Mouse (Mus musculus) megakaryocyte, embryonic 14.5 days (primary cell): ENCODE measurements around the gene Qprt. TPM values are rescaled to one million over a fixed set of nuclear protein-coding genes. Genes with fewer than 3 reads are reported as not detected.

Source experiments
- H3K27me3 ChIP-seq: replicated peaks from 2 replicates; pipeline ENCODE3; 2012; ENCODE audit warnings: inconsistent platforms
- H3K36me3 ChIP-seq: replicated peaks from 2 replicates; pipeline ENCODE3; 2012; ENCODE audit warnings: low read length, inconsistent platforms, mixed read lengths
- H3K4me1 ChIP-seq: 2 replicates; pipeline ENCODE4 v1.6.1; 2012; ENCODE audit warnings: inconsistent platforms
- H3K4me3 ChIP-seq: replicated peaks from 2 replicates; pipeline ENCODE3; 2012; ENCODE audit warnings: moderate library complexity, mild to moderate bottlenecking, inconsistent platforms
- H3K9me3 ChIP-seq: 2 replicates; pipeline ENCODE4 v1.6.1; 2012; ENCODE audit warnings: inconsistent platforms
- FLI1 ChIP-seq: IDR thresholded peaks from 2 replicates; pipeline ENCODE4 v1.6.1; 2012; ENCODE audit warnings: low read length, inconsistent platforms, mixed read lengths
- GATA1 ChIP-seq: IDR thresholded peaks from 3 replicates; pipeline ENCODE4 v1.6.1; 2012; ENCODE audit warnings: mixed read lengths, low read length, inconsistent platforms, borderline replicate concordance
- polyA plus RNA-seq: library from polyadenylated mRNA; stranded (reverse); fragments of >175 nt; gene quantifications from 2 replicates; pipeline ENCODE4 v1.2.3, GENCODE M21; 2012; ENCODE audit warnings: low replicate concordance; ENCODE audit not compliant: insufficient read depth

Qprt gene
- polyA plus RNA-seq, result not detected in 2 replicates

DNA sequence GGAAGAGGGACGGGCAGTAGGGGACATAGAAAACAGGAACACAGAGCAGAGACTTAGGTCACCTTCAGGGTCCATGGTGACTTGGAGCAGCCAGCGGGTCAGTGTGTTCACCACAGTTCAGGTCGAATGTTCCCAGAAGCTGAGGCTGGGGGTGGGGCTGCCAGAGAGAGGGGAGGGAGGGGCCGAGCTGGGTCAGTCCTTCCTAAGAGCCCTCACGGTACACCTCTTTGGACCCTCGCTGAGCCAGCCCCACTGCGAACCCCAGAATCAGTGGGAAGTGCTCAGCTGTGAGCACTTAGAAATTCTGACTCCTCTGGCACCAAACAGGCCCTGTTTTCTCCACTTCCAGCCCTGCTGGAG, at the start of gene Qprt:
Gene Qprt, minus strand, starts transcription at position 316 of the 360 bp plus-strand sequence.
- Histone ChIP-seq H3K27me3 (no peaks in the 10 kb centered on the region), H3K4me1 (peaks cover 40% of the 10 kb centered on the region), H3K4me3 (no peak within 1 kb of the TSS), H3K9me3 (peaks cover 16% of the 10 kb centered on the region), H3K36me3 (peaks cover 7% of the 10 kb centered on the region)
- no peak for TF ChIP-seq FLI1
- no peak for TF ChIP-seq GATA1

DNA sequence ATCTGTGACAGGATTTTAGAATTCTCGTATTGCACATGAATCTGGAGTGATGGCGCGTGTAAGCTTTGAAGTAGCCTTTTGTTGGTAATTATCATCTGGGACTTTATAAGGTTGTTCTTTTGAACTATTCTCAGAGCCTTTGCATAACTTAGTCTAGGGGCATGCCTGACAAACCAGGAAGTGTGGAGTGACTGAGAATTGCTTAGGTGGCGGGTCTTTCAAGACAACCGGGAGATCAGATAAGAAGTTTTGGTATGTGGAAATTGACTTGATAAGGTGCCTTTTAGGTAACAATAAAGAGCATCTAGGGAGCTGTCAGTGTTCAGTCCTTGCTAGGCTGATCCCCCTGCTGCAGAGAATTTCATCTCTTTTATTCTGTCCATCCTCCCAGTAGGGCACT, 44.5 kb upstream of the Qprt start:
- no peak overlapping the region for H3K4me3 ChIP-seq
- H3K27me3 ChIP-seq, result peaks cover 4% of the 10 kb centered on the region
- no peaks in the 10 kb centered on the region for H3K36me3 ChIP-seq
- H3K4me1 ChIP-seq, result peaks cover 32% of the 10 kb centered on the region
- H3K9me3 ChIP-seq, result peaks cover 20% of the 10 kb centered on the region
- TF ChIP-seq FLI1 (no peak), GATA1 (no peak)

DNA sequence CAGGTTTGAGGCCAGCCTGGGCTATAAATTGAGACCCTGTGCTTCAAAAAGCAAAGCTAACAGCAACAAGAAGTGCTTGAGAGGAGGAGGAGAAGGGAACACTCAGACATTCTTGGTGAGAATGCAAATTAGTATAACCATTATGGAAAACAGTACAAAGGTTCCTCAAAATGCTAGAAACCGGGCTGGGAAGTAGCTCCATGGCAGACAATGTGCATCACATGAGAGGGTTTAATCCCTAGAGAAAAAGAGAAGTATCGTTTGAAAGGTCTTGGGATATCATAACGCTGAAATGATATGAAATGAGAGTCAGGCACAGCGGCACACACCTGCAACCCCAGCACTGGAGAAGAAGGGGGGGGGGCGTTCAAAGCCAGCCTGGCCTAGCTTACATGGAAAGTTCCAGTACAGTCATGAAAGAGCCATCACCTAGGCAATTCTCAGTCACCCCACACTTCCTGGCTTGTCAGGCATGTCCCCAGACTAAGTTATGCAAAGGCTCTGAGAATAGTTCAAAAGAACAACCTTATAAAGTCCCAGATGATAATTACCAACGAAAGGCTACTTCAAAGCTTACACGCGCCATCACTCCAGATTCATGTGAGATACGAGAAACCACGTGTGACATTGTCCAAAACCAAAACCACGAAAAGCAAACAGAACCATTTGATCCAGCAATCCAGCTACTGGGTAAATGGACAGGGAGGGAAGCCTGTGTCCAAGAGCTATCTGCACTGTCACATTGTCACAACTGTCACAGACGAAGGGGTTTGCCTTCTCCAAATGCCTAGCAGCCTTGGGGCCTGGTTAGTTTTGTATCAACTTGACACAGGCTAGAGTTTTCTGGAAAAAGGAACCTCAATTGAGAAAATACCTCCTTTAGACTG, 43.8 kb upstream of the Qprt start:
- Histone ChIP-seq H3K9me3 (peaks cover 13% of the 10 kb centered on the region), H3K4me3 (no peak overlapping the region), H3K27me3 (peaks cover 4% of the 10 kb centered on the region), H3K36me3 (no peaks in the 10 kb centered on the region), H3K4me1 (peaks cover 32% of the 10 kb centered on the region)
- TF ChIP-seq GATA1 (no peak), FLI1 (no peak)

DNA sequence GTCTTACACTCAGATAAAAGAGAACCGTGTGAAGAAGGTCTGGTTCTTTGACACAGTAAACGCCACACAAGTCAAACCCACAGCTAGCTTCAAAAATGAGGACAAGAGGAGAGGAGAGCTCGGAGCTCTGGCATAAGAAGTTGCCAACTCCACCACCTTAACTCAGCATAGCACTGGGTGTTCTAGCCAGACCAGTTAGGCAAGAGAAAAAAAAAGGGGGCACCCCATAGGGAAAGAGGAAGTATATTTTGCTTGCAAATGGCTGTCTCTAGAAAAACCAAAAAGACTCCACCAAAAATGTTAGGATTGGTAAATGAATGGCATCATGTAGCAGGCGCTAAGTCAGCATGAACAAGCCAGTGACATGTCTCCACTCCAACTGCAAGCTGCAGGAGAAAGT, 42.0 kb upstream of the Qprt start:
- TF ChIP-seq GATA1 (no peak), FLI1 (no peak)
- H3K27me3 ChIP-seq, result peaks cover 6% of the 10 kb centered on the region
- peaks cover 12% of the 10 kb centered on the region for H3K9me3 ChIP-seq

GRCm38 (mm10) chr7:127162546-127162945, 40.5 kb upstream of the Qprt start:
- peaks cover 12% of the 10 kb centered on the region for H3K9me3 ChIP-seq
- H3K36me3 ChIP-seq, result no peaks in the 10 kb centered on the region
- peaks cover 6% of the 10 kb centered on the region for H3K27me3 ChIP-seq
- H3K4me1 ChIP-seq, result peaks cover 42% of the 10 kb centered on the region
- TF ChIP-seq GATA1 (no peak), FLI1 (no peak)
- H3K4me3 ChIP-seq, result no peak overlapping the region

More for the DNA sequence above, 42.0 kb upstream of the Qprt start:
- no peaks in the 10 kb centered on the region for H3K36me3 ChIP-seq
- H3K4me1 ChIP-seq, result peaks cover 32% of the 10 kb centered on the region
- no peak overlapping the region for H3K4me3 ChIP-seq

DNA sequence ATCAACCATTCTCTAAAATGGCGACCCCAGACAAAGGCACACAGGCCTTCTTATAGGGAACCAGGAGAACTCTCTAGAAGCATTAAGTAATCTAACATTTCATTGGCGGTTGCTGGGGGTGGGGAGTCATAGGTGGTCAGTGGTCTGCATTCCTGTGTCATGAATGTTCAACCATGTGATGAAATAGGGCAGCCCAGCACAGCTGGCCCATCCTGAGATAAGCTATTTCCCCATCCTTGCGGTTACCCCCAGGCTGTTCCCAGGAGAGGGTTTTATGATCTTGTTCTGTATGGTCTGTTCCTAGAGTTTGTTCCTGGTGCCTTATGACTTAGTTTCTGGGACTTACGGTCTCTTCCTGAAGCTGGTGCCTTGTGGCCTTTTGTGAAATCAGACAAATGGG, 35.5 kb upstream of the Qprt start:
- Histone ChIP-seq H3K4me3 (no peak overlapping the region), H3K27me3 (peaks cover 5% of the 10 kb centered on the region), H3K36me3 (no peaks in the 10 kb centered on the region), H3K9me3 (no peaks in the 10 kb centered on the region), H3K4me1 (peaks cover 25% of the 10 kb centered on the region)
- TF ChIP-seq GATA1 (no peak), FLI1 (no peak)

GRCm38 (mm10) chr7:127153477-127153876, 31.5 kb upstream of the Qprt start:
- TF ChIP-seq GATA1 (no peak), FLI1 (no peak)
- H3K9me3 ChIP-seq, result no peaks in the 10 kb centered on the region
- H3K4me3 ChIP-seq, result no peak overlapping the region
- peaks cover 46% of the 10 kb centered on the region for H3K4me1 ChIP-seq
- no peaks in the 10 kb centered on the region for H3K36me3 ChIP-seq
- H3K27me3 ChIP-seq, result no peaks in the 10 kb centered on the region

DNA sequence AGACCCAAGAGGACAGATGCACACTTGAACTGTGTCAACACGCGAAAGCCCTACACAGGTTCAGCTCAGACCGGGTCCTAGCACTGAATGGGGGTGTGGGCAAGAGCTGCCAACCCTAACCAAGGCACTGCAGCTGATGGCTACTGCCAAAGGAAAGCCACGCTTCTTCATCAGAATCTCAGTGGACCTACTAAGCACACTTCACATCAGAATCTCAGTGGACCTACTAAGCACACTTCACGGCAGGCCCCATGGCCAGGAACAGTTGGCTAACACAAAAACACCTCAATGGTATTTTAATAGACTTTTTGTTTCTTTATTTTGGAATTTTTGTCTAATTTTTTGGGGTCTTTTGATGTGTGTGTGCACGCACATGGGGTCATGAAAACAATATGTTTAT, 30.4 kb upstream of the Qprt start:
- H3K4me3 ChIP-seq, result no peak overlapping the region
- no peaks in the 10 kb centered on the region for H3K27me3 ChIP-seq
- peaks cover 43% of the 10 kb centered on the region for H3K4me1 ChIP-seq
- H3K36me3 ChIP-seq, result no peaks in the 10 kb centered on the region
- no peaks in the 10 kb centered on the region for H3K9me3 ChIP-seq
- TF ChIP-seq GATA1 (no peak), FLI1 (no peak)

DNA sequence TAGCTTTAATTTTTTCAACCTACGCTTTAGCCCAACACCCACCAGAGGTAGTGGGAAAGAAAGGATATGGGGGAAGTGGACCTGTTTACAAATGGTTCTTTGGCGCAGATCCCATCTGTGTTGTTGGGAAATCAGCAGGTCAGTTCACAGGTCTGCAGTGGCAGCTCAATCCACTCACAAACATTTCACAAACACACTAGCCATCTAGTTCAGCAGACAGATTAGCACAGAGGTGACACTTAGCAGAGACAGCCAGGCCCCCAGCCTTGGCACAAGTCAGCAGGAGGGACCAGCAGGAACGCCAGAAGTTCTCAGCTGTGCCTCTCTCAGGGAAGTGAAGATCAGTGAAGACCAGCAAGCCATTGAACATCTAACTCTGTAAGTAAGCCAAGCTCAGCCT, 25.9 kb upstream of the Qprt start:
- TF ChIP-seq GATA1 (no peak), FLI1 (no peak)
- no peaks in the 10 kb centered on the region for H3K36me3 ChIP-seq
- H3K9me3 ChIP-seq, result no peaks in the 10 kb centered on the region
- no peak overlapping the region for H3K4me3 ChIP-seq
- H3K4me1 ChIP-seq, result peaks cover 64% of the 10 kb centered on the region
- no peaks in the 10 kb centered on the region for H3K27me3 ChIP-seq

- no peaks in the 10 kb centered on the region for H3K36me3 ChIP-seq
- peaks cover 63% of the 10 kb centered on the region for H3K4me1 ChIP-seq
- TF ChIP-seq GATA1 (no peak), FLI1 (no peak)
- H3K4me3 ChIP-seq, result no peak overlapping the region
- H3K27me3 ChIP-seq, result no peaks in the 10 kb centered on the region
- H3K9me3 ChIP-seq, result no peaks in the 10 kb centered on the region
Observed at GRCm38 (mm10) chr7:127146267-127146603, 24.2 kb upstream of the Qprt start.
